Mouse (Mus musculus) heart, embryonic 10.5 days (tissue): ENCODE measurements around the gene Cwc22. TPM values are rescaled to one million over a fixed set of nuclear protein-coding genes. Genes with fewer than 3 reads are reported as not detected.

ENCODE experiments used
- DNase-seq: peaks from one replicate; pipeline ENCODE4 v3.0.0-alpha.2; 2017; ENCODE audit warnings: low spot score
- H3K27ac ChIP-seq: fragments of 300-500 bp; sonication (generic); 2 replicates; pipeline ENCODE4 v1.5.1; 2016; ENCODE audit warnings: mild to moderate bottlenecking
- H3K27me3 ChIP-seq: fragments of 300-500 bp; sonication (generic); 2 replicates; pipeline ENCODE4 v1.6.1; 2016; ENCODE audit warnings: mild to moderate bottlenecking; ENCODE audit not compliant: poor library complexity, insufficient read depth, severe bottlenecking
- H3K36me3 ChIP-seq: fragments of 300-500 bp; sonication (generic); 2 replicates; pipeline ENCODE4 v1.6.1; 2016; ENCODE audit warnings: mild to moderate bottlenecking, moderate library complexity
- H3K4me1 ChIP-seq: fragments of 300-500 bp; sonication (generic); 2 replicates; pipeline ENCODE4 v1.6.1; 2016; ENCODE audit warnings: mild to moderate bottlenecking
- H3K4me3 ChIP-seq: fragments of 300-500 bp; sonication (generic); 2 replicates; pipeline ENCODE4 v1.5.1; 2016; ENCODE audit warnings: mild to moderate bottlenecking, moderate library complexity
- H3K9me3 ChIP-seq: fragments of 300-500 bp; sonication (generic); 2 replicates; pipeline ENCODE4 v1.6.1; 2016; ENCODE audit warnings: mild to moderate bottlenecking, moderate library complexity
- WGBS: fragments of 180-500 bp; shearing (Covaris S2); methylation state at CpG from one replicate; pipeline ENCODE4 v1.1.7; 2016; 5-methylcytosine and 5-hydroxymethylcytosine counted together
- polyA plus RNA-seq: library from polyadenylated mRNA; unstranded; fragments of >200 nt; fragmentation: Nextera tagmentation; extraction: Ambion mirVana; gene quantifications from 2 replicates; pipeline ENCODE4 v1.2.1, GENCODE M21; 2016

The Cwc22 gene
- polyA plus RNA-seq, 1 experiment from 2014 or later = 30.3 TPM

GRCm38 (mm10) chr2:77960711-77961110 is 14.5 kb upstream of the Cwc22 start:
- H3K27me3 ChIP-seq = no peaks in the 10 kb centered on the region
- no peaks in the 10 kb centered on the region for H3K4me1 ChIP-seq
- H3K9me3 ChIP-seq = no peaks in the 10 kb centered on the region
- H3K4me3 ChIP-seq = no peak overlapping the region
- no peak overlapping the region for H3K27ac ChIP-seq
- WGBS = 73% methylated on average over 3 of the region's 3 CpGs
- no peak for DNase-seq
- no peaks in the 10 kb centered on the region for H3K36me3 ChIP-seq

- Histone ChIP-seq H3K4me3 (no peak overlapping the region), H3K36me3 (no peaks in the 10 kb centered on the region), H3K27me3 (no peaks in the 10 kb centered on the region), H3K9me3 (no peaks in the 10 kb centered on the region), H3K27ac (no peak overlapping the region), H3K4me1 (no peaks in the 10 kb centered on the region)
- DNase-seq = no peak
- WGBS = 87% methylated on average over 1 of the region's 1 CpGs
These were observed 13.2 kb upstream of the Cwc22 start for GRCm38 (mm10) chr2:77959341-77959740.

- H3K4me1 ChIP-seq = no peaks in the 10 kb centered on the region
- no peak overlapping the region for H3K4me3 ChIP-seq
- H3K27me3 ChIP-seq = no peaks in the 10 kb centered on the region
- H3K36me3 ChIP-seq = no peaks in the 10 kb centered on the region
- 80% methylated on average over 6 of the region's 6 CpGs for WGBS
- H3K27ac ChIP-seq = no peak overlapping the region
- no peak for DNase-seq
- H3K9me3 ChIP-seq = no peaks in the 10 kb centered on the region
These were observed 5.3 kb upstream of the Cwc22 start for GRCm38 (mm10) chr2:77951415-77951913.

- peaks cover 3% of the 10 kb centered on the region; the same call in 1 of the 2 replicates for H3K4me1 ChIP-seq
- H3K9me3 ChIP-seq = no peaks in the 10 kb centered on the region
- no peaks in the 10 kb centered on the region for H3K36me3 ChIP-seq
- H3K27ac ChIP-seq = no peak overlapping the region
- 57% methylated on average over 1 of the region's 1 CpGs for WGBS
- H3K4me3 ChIP-seq = no peak overlapping the region
- no peak for DNase-seq
- H3K27me3 ChIP-seq = no peaks in the 10 kb centered on the region
These were observed 3.9 kb upstream of the Cwc22 start for GRCm38 (mm10) chr2:77950111-77950510.

- 87% methylated on average over 1 of the region's 1 CpGs for WGBS
- no peak for DNase-seq
- no peaks in the 10 kb centered on the region for H3K27me3 ChIP-seq
- H3K27ac ChIP-seq = no peak overlapping the region
- no peaks in the 10 kb centered on the region for H3K36me3 ChIP-seq
- peaks cover 6% of the 10 kb centered on the region; the same call in 1 of the 2 replicates for H3K4me1 ChIP-seq
- no peak overlapping the region for H3K4me3 ChIP-seq
- H3K9me3 ChIP-seq = no peaks in the 10 kb centered on the region
These were observed 3.3 kb upstream of the Cwc22 start for GRCm38 (mm10) chr2:77949521-77949920.

- peaks cover 6% of the 10 kb centered on the region; the same call in 1 of the 2 replicates for H3K4me1 ChIP-seq
- H3K27ac ChIP-seq = no peak overlapping the region
- H3K27me3 ChIP-seq = no peaks in the 10 kb centered on the region
- no peak for DNase-seq
- 67% methylated on average over 2 of the region's 2 CpGs for WGBS
- no peaks in the 10 kb centered on the region for H3K36me3 ChIP-seq
- no peaks in the 10 kb centered on the region for H3K9me3 ChIP-seq
- H3K4me3 ChIP-seq = no peak overlapping the region
These were observed 2.7 kb upstream of the Cwc22 start for GRCm38 (mm10) chr2:77948921-77949320.

GRCm38 (mm10) chr2:77948126-77948525 is 2.0 kb upstream of the Cwc22 start:
- no peak for DNase-seq
- Histone ChIP-seq H3K27me3 (no peaks in the 10 kb centered on the region), H3K4me1 (peaks cover 6% of the 10 kb centered on the region; the same call in 1 of the 2 replicates), H3K27ac (no peak overlapping the region), H3K9me3 (no peaks in the 10 kb centered on the region), H3K36me3 (no peaks in the 10 kb centered on the region), H3K4me3 (no peak overlapping the region)
- 76% methylated on average over 1 of the region's 1 CpGs for WGBS

GRCm38 (mm10) chr2:77947161-77947870 is 1.1 kb upstream of the Cwc22 start:
- Histone ChIP-seq H3K4me3 (no peak overlapping the region), H3K27me3 (no peaks in the 10 kb centered on the region), H3K9me3 (no peaks in the 10 kb centered on the region), H3K4me1 (peaks cover 6% of the 10 kb centered on the region; the same call in 1 of the 2 replicates), H3K27ac (no peak overlapping the region), H3K36me3 (no peaks in the 10 kb centered on the region)
- no peak for DNase-seq
- WGBS = 77% methylated on average over 3 of the region's 3 CpGs

GRCm38 (mm10) chr2:77944860-77945595 is 1.1 kb downstream of the Cwc22 start:
- H3K4me3 ChIP-seq = peak overlapping the region; percentile 71
- no peak for DNase-seq

GRCm38 (mm10) chr2:77944281-77944680 is 1.9 kb downstream of the Cwc22 start:
- Histone ChIP-seq H3K4me3 (no peak overlapping the region), H3K4me1 (peaks cover 6% of the 10 kb centered on the region; the same call in 1 of the 2 replicates), H3K27me3 (no peaks in the 10 kb centered on the region), H3K9me3 (no peaks in the 10 kb centered on the region), H3K27ac (no peak overlapping the region), H3K36me3 (no peaks in the 10 kb centered on the region)
- DNase-seq = no peak
- WGBS = 90% methylated on average over 5 of the region's 5 CpGs

More at GRCm38 (mm10) chr2:77944860-77945595, 1.1 kb downstream of the Cwc22 start:
- Histone ChIP-seq H3K27ac (peak overlapping the region; percentile 90), H3K27me3 (no peaks in the 10 kb centered on the region), H3K9me3 (no peaks in the 10 kb centered on the region), H3K4me1 (peaks cover 6% of the 10 kb centered on the region; the same call in 1 of the 2 replicates), H3K36me3 (no peaks in the 10 kb centered on the region)
- WGBS = 45% methylated on average over 8 of the region's 8 CpGs

- DNase-seq = no peak
- H3K27ac ChIP-seq = no peak overlapping the region
- WGBS = 91% methylated on average over 2 of the region's 2 CpGs
- no peaks in the 10 kb centered on the region; the same call in 1 of the 2 replicates for H3K36me3 ChIP-seq
- no peaks in the 10 kb centered on the region for H3K9me3 ChIP-seq
- H3K4me3 ChIP-seq = no peak overlapping the region
- H3K27me3 ChIP-seq = no peaks in the 10 kb centered on the region
- peaks cover 6% of the 10 kb centered on the region; the same call in 1 of the 2 replicates for H3K4me1 ChIP-seq
These were observed 4.2 kb downstream of the Cwc22 start for GRCm38 (mm10) chr2:77941944-77942343.

GRCm38 (mm10) chr2:77938317-77938716 is 7.9 kb downstream of the Cwc22 start:
- no peak for DNase-seq
- 89% methylated on average over 4 of the region's 4 CpGs for WGBS
- Histone ChIP-seq H3K4me1 (no peaks in the 10 kb centered on the region), H3K4me3 (no peak overlapping the region), H3K9me3 (no peaks in the 10 kb centered on the region), H3K27ac (no peak overlapping the region), H3K36me3 (peaks cover 32% of the 10 kb centered on the region), H3K27me3 (no peaks in the 10 kb centered on the region)

GRCm38 (mm10) chr2:77937818-77938217 is 8.4 kb downstream of the Cwc22 start:
- H3K36me3 ChIP-seq = peaks cover 37% of the 10 kb centered on the region
- H3K4me1 ChIP-seq = no peaks in the 10 kb centered on the region
- no peaks in the 10 kb centered on the region for H3K9me3 ChIP-seq
- no peak for DNase-seq
- H3K27me3 ChIP-seq = no peaks in the 10 kb centered on the region
- WGBS = 89% methylated on average over 3 of the region's 3 CpGs
- H3K4me3 ChIP-seq = no peak overlapping the region
- no peak overlapping the region for H3K27ac ChIP-seq
